Mouse (Mus musculus): ENCODE measurements around the gene Gm19684. TPM values are rescaled to one million over a fixed set of nuclear protein-coding genes. Genes with fewer than 3 reads are reported as not detected.
"Not testable (repeated sequence)": the region's sequence is repeated elsewhere in the genome, so short reads cannot be mapped to it uniquely, and the experiment has no call there.

Gm19684 gene
- total RNA-seq, 2 experiments from 2014 or later, result 0.20 to 0.25 TPM

DNA sequence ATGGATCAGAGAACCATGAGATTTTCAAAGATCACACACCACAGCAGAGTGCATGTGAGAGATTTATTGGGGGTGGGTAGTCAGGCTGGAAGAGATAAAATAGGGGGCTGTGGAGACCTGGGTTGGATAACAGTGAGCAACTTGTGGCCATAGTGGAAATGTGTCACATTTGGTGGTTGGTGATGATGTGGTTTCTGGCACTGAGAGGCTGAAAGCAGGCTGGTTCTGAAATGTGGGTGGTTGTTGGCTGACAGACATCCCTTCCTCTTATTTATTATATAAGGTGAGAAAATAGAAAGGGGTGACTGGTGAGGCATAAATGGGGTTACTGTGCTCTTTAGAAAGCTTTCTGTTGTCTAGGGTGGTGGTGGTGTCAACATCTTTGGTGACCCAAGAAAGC, 48.3 kb downstream of the Gm19684 start:
- no peak for DNase-seq (ENCODE audit: low spot score in 2 of 2)

DNA sequence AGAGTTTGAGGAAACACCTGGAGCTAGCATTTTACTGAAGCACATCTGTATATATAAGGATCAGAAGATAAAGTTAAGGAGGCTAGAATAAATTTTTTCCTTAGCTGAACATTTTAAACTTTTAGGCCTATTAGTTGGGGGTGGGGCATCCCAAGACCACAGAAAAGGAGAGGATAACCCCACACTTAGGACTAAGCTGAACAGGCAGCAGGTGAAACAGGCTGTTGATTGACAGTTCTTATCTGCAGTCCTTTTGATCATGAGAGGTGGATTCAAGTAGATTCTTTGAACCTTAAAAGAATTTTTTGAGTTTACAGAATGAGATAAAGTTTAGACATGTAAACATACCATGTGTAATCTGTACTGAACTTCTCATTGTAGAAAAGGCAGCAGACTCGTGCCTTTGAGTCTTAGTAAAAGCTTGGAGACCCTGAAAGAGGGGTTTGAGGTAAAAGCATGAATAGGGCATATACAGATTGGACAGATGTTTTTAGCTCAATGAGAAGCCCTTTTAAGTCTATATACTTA, 48.9 kb downstream of the Gm19684 start:
- no peak for DNase-seq (ENCODE audit: low spot score in 2 of 2)

GRCm38 (mm10) chr17:36176132-36176531, 54.7 kb downstream of the Gm19684 start:
- not testable (repeated sequence) for DNase-seq (ENCODE audit: low spot score in 2 of 2)

DNA sequence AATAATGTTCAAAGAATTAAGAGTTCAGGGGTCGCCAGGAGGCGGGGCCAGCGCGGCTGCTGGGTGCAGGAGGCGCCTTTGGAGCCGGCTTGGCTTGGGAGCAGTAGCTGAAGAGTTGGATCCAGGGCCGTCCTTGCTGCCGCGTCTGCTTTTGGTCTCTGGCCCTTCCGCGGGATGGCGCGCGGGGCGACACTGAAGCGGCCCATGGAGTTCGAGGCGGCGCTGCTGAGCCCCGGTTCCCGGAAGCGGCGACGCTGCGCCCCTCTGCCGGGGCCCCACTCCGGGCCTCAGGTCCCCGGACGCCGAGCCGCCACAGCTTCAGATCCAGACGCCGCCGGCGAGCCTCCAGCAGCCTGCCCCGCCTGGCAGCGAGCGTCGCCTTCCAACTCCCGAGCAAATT, 57.5 kb downstream of the Gm19684 start:
- DNase-seq (ENCODE audit: low spot score in 2 of 2), result not testable (repeated sequence)

Other genes starting within 250 kb of the Gm19684 start
- 10 to 100 TPM; 44.4 to 52.3 TPM for gene Dhx16, start 241.9 kb upstream of the Gm19684 start, total RNA-seq (2021)
- gene 2310061I04Rik, start 224.2 kb upstream of the Gm19684 start, total RNA-seq (2021), result 10 to 100 TPM; 34.4 to 34.5 TPM
- 10 to 100 TPM; 46.3 to 50.3 TPM for gene Atat1, start 211.6 kb upstream of the Gm19684 start, total RNA-seq (2021)
- 10 to 100 TPM; 77.3 to 83.2 TPM for gene Mrps18b, start 205.3 kb upstream of the Gm19684 start, total RNA-seq (2021)
- gene Ppp1r10, start 205.2 kb upstream of the Gm19684 start, total RNA-seq (2021), result 10 to 100 TPM; 89.8 to 96.6 TPM
- gene Abcf1, start 151.9 kb upstream of the Gm19684 start, total RNA-seq (2021), result 100 to 1,000 TPM in 1 of 2 experiments, 10 to 100 TPM in 1; 96.2 to 107 TPM
- gene Gnl1, start 141.8 kb upstream of the Gm19684 start, total RNA-seq (2021), result 10 to 100 TPM; 61.1 to 64.2 TPM
- gene Prr3, start 141.4 kb upstream of the Gm19684 start, total RNA-seq (2021), result 10 to 100 TPM; 40.9 to 44.2 TPM
- 1 to 10 TPM; 2.5 to 3.3 TPM for gene H2-T24, start 101.1 kb upstream of the Gm19684 start, total RNA-seq (2021)
- gene H2-T23, start 88.8 kb upstream of the Gm19684 start, total RNA-seq (2021), result 10 to 100 TPM; 33.9 to 55.1 TPM
- 10 to 100 TPM; 22.1 to 22.9 TPM for gene H2-T22, start 78.9 kb upstream of the Gm19684 start, total RNA-seq (2021)
- gene Gm6034, start 78.7 kb upstream of the Gm19684 start, total RNA-seq (2021), result under 1 TPM in 1 of 2 experiments, not detected in 1; 0.17 TPM
- 1 to 10 TPM; 1.4 to 1.7 TPM for gene Gm11127, start 63.3 kb upstream of the Gm19684 start, total RNA-seq (2021)
- not detected for gene Gm7030, start 7.7 kb downstream of the Gm19684 start, total RNA-seq (2021)
- gene Gm8909, start 46.9 kb downstream of the Gm19684 start, total RNA-seq (2021), result under 1 TPM in 1 of 2 experiments, not detected in 1; 0.50 TPM
- gene H2-T3, start 68.6 kb downstream of the Gm19684 start, total RNA-seq (2021), result not detected
- gene Rpp21, start 136.4 kb downstream of the Gm19684 start, total RNA-seq (2021), result 10 to 100 TPM; 41.5 to 45.2 TPM
- gene Trim39, start 150.6 kb downstream of the Gm19684 start, total RNA-seq (2021), result 10 to 100 TPM; 22.3 to 23.0 TPM
- gene H2-M10.2, start 164.8 kb downstream of the Gm19684 start, total RNA-seq (2021), result not detected
- gene H2-M10.1, start 204.5 kb downstream of the Gm19684 start, total RNA-seq (2021), result not detected
- not detected for gene H2-M10.3, start 246.7 kb downstream of the Gm19684 start, total RNA-seq (2021)